Mouse (Mus musculus) liver, embryonic 14.5 days (tissue): Measurements from ENCODE around the gene Dnajc14. TPM values are rescaled to one million over a fixed set of nuclear protein-coding genes. Genes with fewer than 3 reads are reported as not detected.
A peak's percentile ranks its signal among the peaks of the same experiment; 100 is the strongest.
"Not testable (repeated sequence)": the region's sequence is repeated elsewhere in the genome, so short reads cannot be mapped to it uniquely, and the experiment has no call there.

Experiments used
- ATAC-seq: fragments of 200-750 bp; cut with Nextera tagmentation; 2 replicates; pipeline ENCODE4 v1.8.0; 2017; ENCODE audit warnings: moderate number of reproducible peaks, mild to moderate bottlenecking, moderate library complexity; ENCODE audit not compliant: insufficient read depth
- DNase-seq, 3 experiments: peaks; one replicate each; pipeline ENCODE4 v3.0.0-alpha.2; 2012 to 2013; ENCODE audit warnings: low read depth in 3 of 3, low spot score in 3 of 3
- H3K27ac ChIP-seq: fragments of 300-500 bp; sonication (generic); 2 replicates; pipeline ENCODE4 v1.5.1; 2014; ENCODE audit warnings: moderate library complexity, mild to moderate bottlenecking, control low read depth, inconsistent platforms
- H3K27me3 ChIP-seq: fragments of 300-500 bp; sonication (generic); 2 replicates; pipeline ENCODE4 v1.6.1; 2014; ENCODE audit warnings: mild to moderate bottlenecking, low read length, moderate library complexity; ENCODE audit not compliant: control insufficient read depth, insufficient read depth
- H3K36me3 ChIP-seq: fragments of 300-500 bp; sonication (generic); replicated peaks from 2 replicates; pipeline ENCODE4 v1.6.1; 2014; ENCODE audit warnings: low read depth; ENCODE audit not compliant: control insufficient read depth, insufficient read depth
- H3K4me1 ChIP-seq, 2 experiments: fragments of 200-500 bp in 1 of 2; fragments of 300-500 bp in 1 of 2; sonication (generic) in 1 of 2; replicated peaks; 2 replicates each; pipeline ENCODE4 v1.6.1; 2012 to 2014; ENCODE audit warnings: antibody characterized with exemption in 1 of 2, inconsistent platforms in 1 of 2, low read length in 1 of 2; ENCODE audit not compliant: control insufficient read depth in 2 of 2, insufficient read depth in 2 of 2
- H3K4me2 ChIP-seq: fragments of 300-500 bp; sonication (generic); 2 replicates; pipeline ENCODE4 v1.6.1; 2014; ENCODE audit warnings: low read depth, mild to moderate bottlenecking, control low read depth, moderate library complexity
- H3K4me3 ChIP-seq, 2 experiments: fragments of 200-500 bp in 1 of 2; fragments of 300-500 bp in 1 of 2; sonication (generic) in 1 of 2; 2 replicates each; pipeline ENCODE4 v1.5.1; 2012 to 2014; ENCODE audit warnings: low read depth in 2 of 2, low read length in 2 of 2, mild to moderate bottlenecking in 2 of 2, control low read depth in 1 of 2, inconsistent platforms in 1 of 2, moderate library complexity in 1 of 2; ENCODE audit not compliant: insufficient read depth in 1 of 2
- H3K9ac ChIP-seq: fragments of 300-500 bp; sonication (generic); replicated peaks from 2 replicates; pipeline ENCODE4 v1.6.1; 2014; ENCODE audit warnings: mild to moderate bottlenecking, control low read depth, moderate library complexity
- H3K9me3 ChIP-seq: fragments of 300-500 bp; sonication (generic); 2 replicates; pipeline ENCODE4 v1.6.1; 2016; ENCODE audit warnings: low read length, mixed read lengths; ENCODE audit not compliant: control insufficient read depth
- CTCF ChIP-seq: IDR thresholded peaks from 2 replicates; pipeline ENCODE4 v1.5.1; 2016; ENCODE audit warnings: antibody characterized with exemption, low read depth, control low read depth
- EP300 ChIP-seq: IDR thresholded peaks from 2 replicates; pipeline ENCODE4 v1.6.1; 2016; ENCODE audit warnings: antibody characterized with exemption, low read depth
- WGBS: fragments of 180-500 bp; shearing (Covaris S2); extraction: QIAGEN DNeasy Blood & Tissue Kit; methylation state at CpG from one replicate; pipeline ENCODE4 v1.1.7; 2014; ENCODE audit not compliant: insufficient replicate concordance; 5-methylcytosine and 5-hydroxymethylcytosine counted together
- polyA plus RNA-seq, 2 experiments: library from polyadenylated mRNA; depleted of rRNA in 1 of 2; stranded (reverse) in 1 of 2; unstranded in 1 of 2; fragments of >200 nt; fragmentation: Nextera tagmentation in 1 of 2; extraction: Ambion mirVana in 1 of 2; gene quantifications; 2 replicates each; pipeline versions ENCODE4 v1.2.1 to v1.2.3; 2012 to 2014

The Dnajc14 gene
- polyA plus RNA-seq, 2 experiments: 6.0 to 10.7 TPM

DNA sequence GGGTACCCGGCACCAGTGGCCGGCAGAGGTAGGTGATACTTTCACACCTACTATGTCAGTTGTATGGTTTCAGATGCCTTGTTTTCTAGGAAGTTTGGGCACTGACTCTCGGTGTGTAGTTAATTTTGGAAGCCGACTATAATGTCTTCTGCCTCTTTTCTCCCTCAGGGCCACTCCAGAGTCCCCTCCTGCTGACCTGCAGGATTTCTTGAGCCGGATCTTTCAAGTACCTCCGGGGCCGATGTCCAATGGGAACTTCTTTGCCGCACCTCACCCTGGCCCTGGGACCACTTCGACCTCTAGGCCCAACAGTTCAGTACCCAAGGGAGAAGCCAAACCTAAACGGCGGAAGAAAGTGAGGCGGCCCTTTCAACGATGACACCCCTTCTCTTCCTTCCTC, 13.2 kb downstream of the Dnajc14 start, which contains the start of gene Sarnp:
Gene Sarnp, plus strand, starts transcription at position 301 of the 400 bp plus-strand sequence.
- ATAC-seq (no peak), DNase-seq (no peak)
- no peak within 1 kb of the TSS for H3K4me2 ChIP-seq
- H3K36me3 ChIP-seq: peaks cover 47% of the 10 kb centered on the region
- peaks cover 5 to 6% of the 10 kb centered on the region in 2 experiments; a peak in 3 of 4 replicates for H3K4me1 ChIP-seq
- no peak within 1 kb of the TSS for H3K9ac ChIP-seq
- H3K27me3 ChIP-seq: no peaks in the 10 kb centered on the region
- TF ChIP-seq CTCF (no peak), EP300 (no peak)
- H3K27ac ChIP-seq: no peak within 1 kb of the TSS
- H3K9me3 ChIP-seq: no peaks in the 10 kb centered on the region
- 80% methylated on average over 13 of the region's 13 CpGs for WGBS
- H3K4me3 ChIP-seq: no peak within 1 kb of the TSS

DNA sequence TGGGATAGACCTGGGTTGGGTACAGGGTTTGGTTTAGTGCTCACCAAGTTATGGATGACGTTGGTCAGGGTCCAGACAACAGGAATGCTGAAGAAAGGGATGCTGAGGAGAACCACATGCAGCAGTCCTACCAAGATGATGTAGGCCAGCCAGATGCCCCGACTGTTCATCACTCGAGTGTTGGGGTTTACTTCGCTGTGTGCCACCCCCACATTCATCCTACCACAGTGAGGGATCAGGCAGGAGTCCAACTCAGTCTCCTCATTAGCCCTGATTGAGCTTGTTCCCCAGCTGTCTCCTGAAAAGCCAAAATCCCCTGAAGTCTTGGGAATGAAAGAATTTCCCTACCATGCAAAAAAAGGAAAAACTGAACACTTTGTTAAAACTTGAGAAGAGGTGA, 16.4 kb downstream of the Dnajc14 start:
- Histone ChIP-seq H3K4me3 (peak overlapping the region in 1 of 2 experiments; percentile 96; a peak in 2 of 4 replicates), H3K27ac (no peak overlapping the region), H3K27me3 (no peaks in the 10 kb centered on the region), H3K4me2 (peak overlapping the region; percentile 94), H3K36me3 (peaks cover 39% of the 10 kb centered on the region), H3K4me1 (peaks cover 9 to 10% of the 10 kb centered on the region in 2 experiments), H3K9me3 (no peaks in the 10 kb centered on the region), H3K9ac (peak overlapping the region; percentile 79)
- no peak for ATAC-seq
- WGBS: 70% methylated on average over 4 of the region's 4 CpGs
- TF ChIP-seq EP300 (no peak), CTCF (no peak)
- DNase-seq: no peak

DNA sequence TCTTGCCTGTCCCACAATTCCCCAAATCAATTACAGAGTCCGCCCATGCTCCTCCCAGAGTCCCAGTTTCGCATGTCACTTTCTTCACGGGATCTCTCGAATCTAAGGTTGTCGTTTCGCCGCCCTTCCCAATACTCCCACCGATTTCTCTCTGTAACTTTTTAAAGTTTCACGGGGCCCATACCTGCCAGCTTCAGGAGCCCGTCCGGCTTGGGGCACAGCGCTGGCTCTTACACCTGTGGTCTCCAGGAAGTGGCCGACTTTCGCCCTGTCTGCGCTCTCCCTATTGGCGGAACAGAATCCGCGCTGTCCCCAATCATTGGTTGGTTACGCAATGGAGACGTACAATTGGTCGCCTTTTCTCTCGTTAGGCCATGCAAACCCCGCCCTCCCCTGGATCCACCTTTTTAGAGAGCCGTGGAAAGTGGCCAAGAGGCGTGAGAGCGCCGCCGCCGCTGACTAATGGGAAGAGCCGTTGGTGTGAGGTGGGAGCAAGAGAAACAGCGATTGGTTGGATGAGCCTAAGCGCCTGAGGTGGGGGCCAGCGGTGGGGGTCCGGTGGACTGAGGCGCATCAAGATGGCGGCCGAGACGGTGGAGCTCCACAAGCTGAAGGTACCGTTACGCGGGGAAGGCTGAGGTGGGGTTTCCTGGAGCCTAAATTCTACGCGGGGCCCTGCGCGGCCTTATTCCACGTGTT, 17.6 kb downstream of the Dnajc14 start, which contains the start of gene Ormdl2:
Gene Ormdl2, minus strand, starts transcription at position 288 of the 699 bp plus-strand sequence.
- WGBS: under 1% methylated on average over 46 of the region's 46 CpGs
- no peaks in the 10 kb centered on the region for H3K9me3 ChIP-seq
- TF ChIP-seq EP300 (peak; percentile 52), CTCF (peak; percentile 29; the same call in 1 of the 2 replicates)
- peak within 1 kb of the TSS; percentile 94 for H3K9ac ChIP-seq
- peaks cover 9 to 10% of the 10 kb centered on the region in 2 experiments for H3K4me1 ChIP-seq
- ATAC-seq: peak; percentile 98
- peak within 1 kb of the TSS; percentile 96 for H3K4me3 ChIP-seq
- DNase-seq: peak; percentile 100
- H3K36me3 ChIP-seq: peaks cover 30% of the 10 kb centered on the region
- H3K4me2 ChIP-seq: peak within 1 kb of the TSS; percentile 94
- peak within 1 kb of the TSS; percentile 63 for H3K27ac ChIP-seq
- H3K27me3 ChIP-seq: no peaks in the 10 kb centered on the region

DNA sequence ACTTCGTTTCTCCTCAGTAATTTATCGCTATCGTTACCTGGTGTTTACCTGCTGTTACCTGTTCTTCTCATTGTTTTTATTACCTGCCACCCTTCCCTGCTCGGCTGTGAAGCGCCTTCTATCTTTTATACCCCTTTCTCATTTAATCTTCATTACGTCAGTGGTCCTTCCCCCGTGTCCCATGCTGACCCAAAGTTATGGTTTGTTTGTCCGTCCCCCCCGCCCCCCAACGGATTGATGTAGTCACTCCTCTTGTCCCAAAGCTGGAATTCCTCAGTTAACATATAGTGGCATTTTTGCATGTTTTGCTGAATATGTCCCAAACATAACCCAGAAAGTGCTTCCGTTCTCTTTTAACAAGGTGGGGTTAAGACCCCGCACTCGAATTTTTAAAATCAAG, 18.3 kb downstream of the Dnajc14 start:
- WGBS: 1% methylated on average over 13 of the region's 13 CpGs
- Histone ChIP-seq H3K36me3 (peaks cover 25% of the 10 kb centered on the region), H3K4me2 (peak overlapping the region; percentile 94), H3K9ac (peak overlapping the region; percentile 94), H3K4me1 (peaks cover 9 to 10% of the 10 kb centered on the region in 2 experiments), H3K27ac (peak overlapping the region; percentile 63), H3K4me3 (peak overlapping the region; percentile 96), H3K27me3 (no peaks in the 10 kb centered on the region), H3K9me3 (no peaks in the 10 kb centered on the region)
- TF ChIP-seq EP300 (no peak), CTCF (no peak)
- no peak; the same call in 1 of the 2 replicates for ATAC-seq
- DNase-seq: no peak

DNA sequence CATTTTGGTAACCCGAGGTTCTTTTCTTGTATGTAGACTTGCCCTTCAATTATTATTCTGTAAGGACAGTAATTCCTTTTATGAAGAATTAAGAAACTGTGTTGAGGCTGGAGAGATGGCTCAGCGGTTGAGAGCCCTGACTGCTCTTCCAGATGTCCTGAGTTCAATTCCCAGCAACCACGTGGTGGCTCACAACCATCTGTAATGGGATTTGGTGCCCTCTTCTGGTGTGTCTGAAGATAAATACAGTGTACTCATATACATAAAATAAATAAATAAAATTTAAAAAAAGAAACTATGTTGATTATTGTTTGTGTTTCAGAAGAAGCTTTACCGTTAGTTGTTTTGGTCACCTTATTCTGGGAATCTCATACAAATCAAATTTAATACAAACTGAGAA, 19.2 kb downstream of the Dnajc14 start:
- Histone ChIP-seq H3K4me2 (peak overlapping the region; percentile 94), H3K9ac (peak overlapping the region; percentile 94; the same call in 1 of the 2 replicates), H3K36me3 (peaks cover 21% of the 10 kb centered on the region), H3K4me3 (peak overlapping the region; percentile 96)
- H3K9me3 ChIP-seq, DNase-seq, H3K4me1 ChIP-seq, H3K27me3 ChIP-seq, H3K27ac ChIP-seq, ATAC-seq: not testable (repeated sequence)
- WGBS: 60% methylated on average over 4 of the region's 4 CpGs
